Mouse (Mus musculus) embryonic facial prominence, embryonic 13.5 days (tissue): ENCODE results near the gene Pfkfb2. TPM values are rescaled to one million over a fixed set of nuclear protein-coding genes. Genes with fewer than 3 reads are reported as not detected.
A peak's percentile ranks its signal among the peaks of the same experiment; 100 is the strongest.

Experiments
- ATAC-seq: fragments of 200-750 bp; cut with Nextera tagmentation; 2 replicates; pipeline ENCODE4 v1.8.0; 2017; ENCODE audit warnings: low read depth; ENCODE audit not compliant: insufficient number of reproducible peaks, insufficient read depth, low FRiP score, low TSS enrichment
- H3K27ac ChIP-seq: fragments of 300-500 bp; sonication (generic); 2 replicates; pipeline ENCODE4 v1.5.1; 2015; ENCODE audit warnings: moderate library complexity, mild to moderate bottlenecking, inconsistent platforms
- H3K27me3 ChIP-seq: fragments of 300-500 bp; sonication (generic); 2 replicates; pipeline ENCODE4 v1.6.1; 2015; ENCODE audit warnings: mild to moderate bottlenecking, inconsistent platforms
- H3K36me3 ChIP-seq: fragments of 300-500 bp; sonication (generic); 2 replicates; pipeline ENCODE4 v1.6.1; 2015; ENCODE audit warnings: mild to moderate bottlenecking, inconsistent platforms
- H3K4me1 ChIP-seq: fragments of 300-500 bp; sonication (generic); 2 replicates; pipeline ENCODE4 v1.6.1; 2015; ENCODE audit warnings: inconsistent platforms
- H3K4me2 ChIP-seq: fragments of 300-500 bp; sonication (generic); 2 replicates; pipeline ENCODE4 v1.6.1; 2015; ENCODE audit warnings: moderate library complexity, mild to moderate bottlenecking, inconsistent platforms
- H3K4me3 ChIP-seq: fragments of 300-500 bp; sonication (generic); 2 replicates; pipeline ENCODE4 v1.5.1; 2015; ENCODE audit warnings: mild to moderate bottlenecking, inconsistent platforms
- H3K9ac ChIP-seq: fragments of 300-500 bp; sonication (generic); 2 replicates; pipeline ENCODE4 v1.6.1; 2015; ENCODE audit warnings: mild to moderate bottlenecking, inconsistent platforms
- H3K9me3 ChIP-seq: fragments of 300-500 bp; sonication (generic); 2 replicates; pipeline ENCODE4 v1.6.1; 2016; ENCODE audit warnings: inconsistent platforms
- WGBS: fragments of 180-500 bp; shearing (Covaris S2); methylation state at CpG from one replicate; pipeline ENCODE4 v1.1.7; 2015; ENCODE audit warnings: mixed read lengths; 5-methylcytosine and 5-hydroxymethylcytosine counted together
- polyA plus RNA-seq: library from polyadenylated mRNA; unstranded; fragments of >200 nt; fragmentation: Nextera tagmentation; extraction: Ambion mirVana; gene quantifications from 2 replicates; pipeline ENCODE4 v1.2.1, GENCODE M21; 2015

Gene Pfkfb2
- polyA plus RNA-seq, 1 experiment from 2014 or later, result 11.3 TPM

DNA sequence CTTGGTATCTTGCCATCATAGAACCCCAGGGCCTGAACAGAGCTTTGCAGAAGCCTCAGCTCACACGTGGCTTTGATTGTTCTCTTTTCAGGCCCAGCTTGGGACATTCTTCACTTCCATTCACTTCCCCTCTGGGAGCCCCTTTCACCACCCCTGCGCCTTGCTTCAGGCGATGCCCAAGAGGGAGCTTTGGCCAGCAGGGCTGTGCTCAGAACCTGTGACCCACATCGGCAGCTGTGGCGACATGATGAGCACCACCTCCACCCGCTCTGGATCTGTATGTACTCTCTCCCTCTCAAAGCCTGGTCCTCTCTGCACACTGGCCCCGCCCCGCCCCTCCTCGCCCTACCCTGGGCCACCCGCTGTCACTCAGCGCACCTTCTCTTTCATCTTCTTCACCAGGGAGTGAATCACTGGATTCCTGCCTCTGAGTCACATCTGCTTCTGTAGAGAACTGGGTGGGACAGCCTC lies 8.4 kb upstream of the Pfkfb2 start:
- Histone ChIP-seq H3K9me3 (no peaks in the 10 kb centered on the region), H3K36me3 (no peaks in the 10 kb centered on the region), H3K27ac (no peak overlapping the region), H3K4me1 (0 out of 2 replicates have a peak, but pooled peaks cover 5% of the 10 kb centered on the region), H3K9ac (no peak overlapping the region), H3K4me2 (no peak overlapping the region), H3K27me3 (no peaks in the 10 kb centered on the region), H3K4me3 (no peak overlapping the region)
- 25% methylated on average over 11 of the region's 11 CpGs for WGBS
- ATAC-seq, result 0 out of 2 replicates have a peak, but pooled peaks have one; percentile 44

DNA sequence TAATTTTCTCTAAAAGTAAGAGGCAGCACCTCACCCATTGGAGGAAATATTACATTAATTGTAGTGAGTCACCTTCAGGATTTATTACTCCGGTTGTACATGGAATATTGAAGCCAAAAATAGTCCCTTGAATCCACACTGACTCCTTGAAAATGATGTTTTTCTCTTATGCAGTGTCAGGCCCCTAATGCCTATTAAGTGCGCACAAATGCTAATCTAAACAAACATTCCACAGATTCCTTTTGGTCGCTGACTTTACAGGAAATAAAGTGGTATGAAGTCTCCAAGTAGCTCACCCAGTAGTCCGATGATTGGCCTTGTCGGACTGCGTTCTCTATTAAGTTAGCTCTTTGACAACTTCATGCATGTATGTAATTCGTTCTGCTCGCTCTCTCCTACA lies 5.8 kb upstream of the Pfkfb2 start:
- 64% methylated on average over 8 of the region's 8 CpGs for WGBS
- Histone ChIP-seq H3K4me3 (no peak overlapping the region), H3K4me1 (peaks cover 9% of the 10 kb centered on the region), H3K36me3 (no peaks in the 10 kb centered on the region), H3K27me3 (no peaks in the 10 kb centered on the region), H3K27ac (no peak overlapping the region), H3K9ac (no peak overlapping the region), H3K4me2 (no peak overlapping the region), H3K9me3 (no peaks in the 10 kb centered on the region)
- no peak for ATAC-seq

DNA sequence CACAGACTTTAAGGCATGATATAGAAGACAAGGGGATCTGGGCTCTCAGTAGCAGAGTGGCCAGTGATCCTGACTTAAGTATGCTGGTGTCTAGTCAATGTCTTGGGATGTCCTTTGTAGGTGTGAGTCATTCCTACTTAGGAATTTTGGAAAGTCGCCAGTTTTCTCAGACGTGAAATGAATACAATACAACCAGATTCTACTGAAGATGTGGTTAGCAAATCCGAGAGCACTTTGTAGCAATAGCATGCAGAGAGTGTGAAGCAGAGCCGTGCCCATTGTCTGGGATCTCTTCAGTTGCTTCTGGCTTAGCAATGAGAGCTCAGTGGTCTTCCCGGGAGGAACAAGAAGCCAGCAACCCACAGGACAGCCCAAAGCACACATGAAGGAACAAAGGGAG lies 5.4 kb upstream of the Pfkfb2 start:
- no peak overlapping the region for H3K4me2 ChIP-seq
- no peaks in the 10 kb centered on the region for H3K27me3 ChIP-seq
- H3K9me3 ChIP-seq, result no peaks in the 10 kb centered on the region
- H3K4me1 ChIP-seq, result peaks cover 9% of the 10 kb centered on the region
- H3K36me3 ChIP-seq, result no peaks in the 10 kb centered on the region
- ATAC-seq, result no peak
- whole genome bisulfite sequencing, result 63% methylated on average over 5 of the region's 5 CpGs
- H3K27ac ChIP-seq, result no peak overlapping the region
- H3K4me3 ChIP-seq, result no peak overlapping the region
- H3K9ac ChIP-seq, result no peak overlapping the region

DNA sequence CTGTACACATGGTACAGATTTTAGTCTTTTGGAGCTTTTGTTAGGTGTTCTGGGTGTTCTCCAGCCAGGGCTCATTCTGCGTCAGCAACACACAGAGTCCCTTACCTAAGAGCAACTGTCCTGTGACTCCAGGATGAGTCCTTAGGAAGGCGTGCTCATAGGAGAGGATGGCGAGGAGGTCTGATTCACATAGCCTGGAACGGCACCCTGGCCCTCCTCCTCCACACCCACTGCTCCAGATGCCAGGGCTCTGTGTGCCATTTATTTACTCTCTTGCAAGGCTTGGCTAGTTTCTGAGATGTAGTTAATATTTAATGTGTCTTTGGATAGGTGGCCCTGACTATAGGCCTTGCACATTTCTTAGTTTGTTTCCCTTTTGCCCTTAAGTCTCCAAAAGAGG lies 4.6 kb upstream of the Pfkfb2 start:
- no peaks in the 10 kb centered on the region for H3K27me3 ChIP-seq
- H3K27ac ChIP-seq, result no peak overlapping the region
- no peaks in the 10 kb centered on the region for H3K9me3 ChIP-seq
- no peak for ATAC-seq
- H3K4me1 ChIP-seq, result peaks cover 9% of the 10 kb centered on the region
- H3K9ac ChIP-seq, result no peak overlapping the region
- H3K4me3 ChIP-seq, result no peak overlapping the region
- no peak overlapping the region for H3K4me2 ChIP-seq
- 83% methylated on average over 4 of the region's 4 CpGs for WGBS
- no peaks in the 10 kb centered on the region for H3K36me3 ChIP-seq

DNA sequence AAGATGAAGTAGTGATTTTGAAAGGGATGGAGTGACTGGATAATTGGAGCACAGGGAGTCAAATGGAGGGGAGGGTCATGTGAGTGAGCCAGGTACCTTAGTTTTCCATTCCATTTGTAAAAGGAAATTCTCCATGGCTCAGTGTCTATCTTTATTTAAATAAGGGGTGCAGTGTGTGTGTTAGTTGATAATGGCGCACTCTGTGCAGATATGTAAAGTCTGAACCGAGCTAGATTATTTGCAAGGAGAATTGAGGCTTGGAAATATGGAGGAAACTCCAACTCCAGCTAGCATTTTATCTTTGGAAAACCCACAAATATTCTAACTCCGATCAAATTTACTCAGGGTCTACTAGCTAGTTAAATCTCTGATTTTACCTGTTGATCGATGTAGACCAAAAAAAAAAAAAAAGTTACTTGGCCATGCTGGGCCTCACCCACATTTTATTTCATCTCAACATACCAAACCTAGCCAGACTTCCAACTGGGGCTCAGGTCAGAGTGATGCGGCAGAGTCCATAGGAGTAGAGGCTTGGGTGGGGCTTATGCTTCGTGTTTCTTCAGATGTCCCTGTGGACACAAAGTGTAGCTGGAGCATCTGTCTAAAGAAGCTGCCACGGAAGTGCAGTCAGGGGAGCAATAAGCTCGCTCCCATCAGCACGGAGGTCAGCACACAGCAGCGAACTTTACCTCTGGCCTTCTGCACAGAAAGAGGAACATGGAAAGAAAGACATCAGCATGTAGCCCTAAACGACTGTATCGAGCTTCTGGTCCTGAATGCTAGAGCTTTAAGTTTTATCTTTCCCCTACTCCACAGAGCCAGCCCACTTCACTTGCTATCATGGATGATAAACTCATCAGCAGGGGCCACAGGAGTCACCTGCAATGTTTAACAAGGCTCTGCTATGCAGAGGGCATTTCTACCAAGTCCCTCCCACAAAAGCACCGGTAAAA lies 3.9 kb upstream of the Pfkfb2 start:
- H3K9ac ChIP-seq, result no peak overlapping the region
- no peaks in the 10 kb centered on the region for H3K27me3 ChIP-seq
- H3K4me2 ChIP-seq, result no peak overlapping the region
- H3K36me3 ChIP-seq, result no peaks in the 10 kb centered on the region
- H3K9me3 ChIP-seq, result no peaks in the 10 kb centered on the region
- no peak overlapping the region for H3K4me3 ChIP-seq
- no peak overlapping the region for H3K27ac ChIP-seq
- WGBS, result 88% methylated on average over 13 of the region's 13 CpGs
- H3K4me1 ChIP-seq, result peaks cover 9% of the 10 kb centered on the region
- no peak for ATAC-seq

DNA sequence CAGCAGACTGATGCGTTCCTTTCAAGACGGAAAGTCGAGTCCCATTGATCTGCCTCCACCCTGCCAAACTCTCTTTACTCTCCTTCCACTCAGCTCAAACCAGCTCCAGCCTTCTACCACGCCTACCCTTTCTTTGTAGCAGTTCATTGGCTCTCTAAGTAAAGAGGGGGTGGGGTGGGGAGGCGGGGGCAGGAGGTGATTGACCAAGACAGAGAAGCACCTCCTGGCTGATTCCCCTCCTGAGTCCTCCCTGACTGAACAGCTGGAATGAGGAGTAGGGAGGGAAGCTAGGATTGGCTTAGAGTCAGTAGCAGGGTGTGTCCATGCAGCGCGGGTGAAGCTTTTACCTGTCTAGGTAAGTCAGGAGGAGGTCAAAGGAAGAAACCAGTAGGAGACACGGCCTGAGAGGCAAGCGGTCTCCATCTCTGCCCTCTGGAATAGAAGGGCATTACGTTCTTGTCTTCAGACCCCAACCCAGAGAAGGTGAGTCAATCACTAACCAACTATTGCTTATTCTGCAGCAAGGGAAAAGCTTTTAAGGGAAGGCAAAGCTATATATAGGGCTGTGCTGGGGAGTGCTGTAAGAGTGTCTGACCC lies 2.8 kb upstream of the Pfkfb2 start, which contains the start of gene AA986860:
TSS of gene AA986860 (plus strand) at position 236 of the 597 bp plus-strand sequence.
- peak within 1 kb of the TSS; percentile 48 for H3K4me2 ChIP-seq
- ATAC-seq, result no peak
- H3K4me3 ChIP-seq, result peak within 1 kb of the TSS; percentile 20
- no peak within 1 kb of the TSS for H3K9ac ChIP-seq
- H3K27ac ChIP-seq, result no peak within 1 kb of the TSS
- no peaks in the 10 kb centered on the region for H3K9me3 ChIP-seq
- no peaks in the 10 kb centered on the region for H3K36me3 ChIP-seq
- WGBS, result 6% methylated on average over 10 of the region's 10 CpGs
- no peaks in the 10 kb centered on the region for H3K27me3 ChIP-seq
- H3K4me1 ChIP-seq, result peaks cover 9% of the 10 kb centered on the region

DNA sequence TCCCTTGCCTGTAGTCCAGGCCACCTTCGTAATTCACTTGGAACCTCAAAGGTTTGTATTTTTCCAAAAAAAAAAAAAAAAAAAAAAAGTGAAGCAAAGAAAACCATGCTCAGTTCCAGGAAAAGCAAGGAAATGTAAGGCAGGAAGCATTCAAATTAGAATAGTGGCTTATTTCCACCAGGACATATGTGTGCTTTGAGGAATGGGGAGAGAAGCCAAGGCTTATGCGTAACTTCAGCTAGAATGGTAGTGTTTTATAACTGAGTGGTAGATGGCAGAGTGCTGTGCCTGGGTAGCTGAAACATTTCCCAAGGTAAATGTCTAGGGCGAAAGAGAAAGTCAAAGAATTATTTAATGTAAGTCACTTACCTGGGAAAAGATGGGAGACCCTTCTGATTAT lies 345 bp downstream of the Pfkfb2 start:
- WGBS, result 90% methylated on average over 3 of the region's 3 CpGs
- Histone ChIP-seq H3K4me3 (no peak overlapping the region), H3K9me3 (no peaks in the 10 kb centered on the region), H3K27me3 (no peaks in the 10 kb centered on the region), H3K36me3 (no peaks in the 10 kb centered on the region), H3K27ac (no peak overlapping the region), H3K9ac (no peak overlapping the region), H3K4me1 (peaks cover 9% of the 10 kb centered on the region), H3K4me2 (no peak overlapping the region)
- ATAC-seq, result no peak

DNA sequence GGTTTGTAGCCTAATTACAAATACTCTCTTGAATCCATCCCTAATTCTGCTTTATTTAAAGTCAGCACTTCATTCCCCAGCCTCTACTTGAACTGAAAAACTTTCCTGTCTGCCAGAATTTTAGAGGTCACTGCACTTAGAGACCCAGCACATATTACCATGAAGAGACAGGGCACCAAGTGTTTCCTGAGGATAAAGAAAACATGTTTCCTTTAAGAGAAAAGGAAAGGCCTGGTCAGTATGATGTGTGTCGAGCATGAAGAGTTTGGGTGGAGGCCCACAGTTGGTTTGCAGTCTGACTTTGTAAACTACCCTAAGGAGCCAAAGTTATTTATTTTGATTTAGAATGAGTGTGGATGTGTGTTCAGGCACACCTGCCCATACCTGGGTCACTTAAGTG lies 983 bp downstream of the Pfkfb2 start:
- no peaks in the 10 kb centered on the region for H3K36me3 ChIP-seq
- WGBS, result 65% methylated on average over 1 of the region's 1 CpGs
- ATAC-seq, result no peak

DNA sequence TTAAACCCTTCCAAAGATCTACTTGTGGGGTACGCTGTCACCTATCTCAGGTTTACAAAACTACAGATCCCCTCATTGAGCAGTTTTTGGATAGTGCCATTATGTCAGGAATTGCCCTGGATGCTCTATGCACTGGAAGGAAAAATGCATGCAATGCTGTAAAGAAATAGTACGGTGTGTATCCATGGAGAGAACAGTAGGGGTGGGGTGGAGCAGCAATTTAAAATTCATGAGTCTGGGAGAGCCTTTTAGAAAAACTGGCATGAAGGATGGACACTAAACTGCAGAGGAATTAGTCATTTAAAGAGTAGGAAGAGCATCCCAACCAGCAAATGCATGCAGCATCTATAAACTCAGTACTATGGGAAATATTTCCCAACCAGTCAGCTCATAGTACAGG lies 2.7 kb downstream of the Pfkfb2 start:
- no peak overlapping the region for H3K4me2 ChIP-seq
- peaks cover 2% of the 10 kb centered on the region for H3K4me1 ChIP-seq
- H3K9ac ChIP-seq, result no peak overlapping the region
- H3K27me3 ChIP-seq, result no peaks in the 10 kb centered on the region
- no peaks in the 10 kb centered on the region for H3K9me3 ChIP-seq
- H3K27ac ChIP-seq, result no peak overlapping the region
- ATAC-seq, result no peak
- H3K4me3 ChIP-seq, result no peak overlapping the region
- 84% methylated on average over 2 of the region's 2 CpGs for WGBS
- no peaks in the 10 kb centered on the region for H3K36me3 ChIP-seq

More for the DNA sequence above, 983 bp downstream of the Pfkfb2 start:
- H3K4me2 ChIP-seq, result no peak overlapping the region
- H3K9me3 ChIP-seq, result no peaks in the 10 kb centered on the region
- H3K4me1 ChIP-seq, result peaks cover 9% of the 10 kb centered on the region
- H3K9ac ChIP-seq, result no peak overlapping the region
- no peak overlapping the region for H3K4me3 ChIP-seq
- H3K27me3 ChIP-seq, result no peaks in the 10 kb centered on the region
- no peak overlapping the region for H3K27ac ChIP-seq

DNA sequence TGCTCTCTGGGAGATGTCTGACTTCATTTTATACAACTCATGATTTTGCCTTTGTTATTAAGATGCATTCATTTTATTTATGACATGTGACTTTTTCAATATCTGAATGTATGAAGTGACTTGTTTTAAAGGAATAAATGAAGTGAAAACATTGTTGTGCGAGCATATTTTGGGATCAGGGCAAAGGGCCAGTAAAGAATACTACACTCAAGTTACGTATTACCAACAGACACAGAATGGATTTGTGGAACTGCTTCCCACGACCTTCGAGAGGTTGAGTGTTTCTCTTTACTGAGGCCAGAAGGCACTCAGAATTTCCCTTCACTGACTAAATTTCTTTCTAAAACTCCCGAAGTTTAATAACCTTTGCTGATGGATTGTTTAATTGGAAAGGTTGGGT lies 4.8 kb downstream of the Pfkfb2 start:
- Histone ChIP-seq H3K9me3 (no peaks in the 10 kb centered on the region), H3K4me1 (no peaks in the 10 kb centered on the region), H3K4me2 (no peak overlapping the region), H3K9ac (no peak overlapping the region), H3K36me3 (peaks cover 7% of the 10 kb centered on the region), H3K27ac (no peak overlapping the region), H3K4me3 (no peak overlapping the region), H3K27me3 (no peaks in the 10 kb centered on the region)
- WGBS, result 92% methylated on average over 5 of the region's 5 CpGs
- ATAC-seq, result no peak

DNA sequence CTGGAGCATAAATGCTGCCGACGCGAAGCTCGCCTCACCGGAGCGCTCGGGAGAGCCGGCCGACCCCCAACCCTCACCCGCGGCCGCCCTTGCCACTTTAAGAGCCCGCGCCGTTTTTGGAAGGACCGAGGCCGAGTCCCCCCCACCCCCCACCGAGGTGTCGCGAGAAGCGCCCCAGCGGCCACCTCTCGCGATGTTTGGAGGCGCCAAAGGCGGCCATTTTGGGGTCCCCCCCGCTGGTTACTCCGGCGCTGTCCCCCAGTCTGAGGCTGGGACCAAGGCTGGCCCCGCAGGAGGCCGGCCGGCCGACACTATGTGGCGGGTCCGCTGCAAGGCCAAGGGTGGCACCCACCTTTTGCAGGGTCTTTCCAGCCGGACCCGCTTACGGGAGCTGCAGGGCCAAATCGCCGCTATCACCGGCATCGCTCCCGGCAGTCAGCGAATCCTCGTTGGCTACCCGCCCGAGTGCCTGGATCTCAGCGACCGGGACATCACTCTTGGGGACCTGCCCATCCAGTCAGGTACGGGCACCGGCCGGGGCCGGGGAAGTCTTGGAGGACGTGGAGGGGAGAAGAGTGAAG lies 11.7 kb downstream of the Pfkfb2 start, which contains the start of gene Yod1:
TSS of gene Yod1 (plus strand) at position 37 of the 581 bp plus-strand sequence.
- peak within 1 kb of the TSS; percentile 94 for H3K4me3 ChIP-seq
- H3K27me3 ChIP-seq, result no peaks in the 10 kb centered on the region
- peak; percentile 81 for ATAC-seq
- peaks cover 8% of the 10 kb centered on the region for H3K4me1 ChIP-seq
- H3K27ac ChIP-seq, result peak within 1 kb of the TSS; percentile 80
- H3K9ac ChIP-seq, result peak within 1 kb of the TSS; percentile 97
- H3K4me2 ChIP-seq, result peak within 1 kb of the TSS; percentile 98
- under 1% methylated on average over 54 of the region's 54 CpGs for WGBS
- H3K36me3 ChIP-seq, result peaks cover 10% of the 10 kb centered on the region
- no peaks in the 10 kb centered on the region for H3K9me3 ChIP-seq
